Mouse (Mus musculus): ENCODE results near the gene Fancc. TPM values are rescaled to one million over a fixed set of nuclear protein-coding genes. Genes with fewer than 3 reads are reported as not detected.

The Fancc gene
- polyA plus RNA-seq, 1 experiment from 2014 or later, result 9.3 TPM

GRCm38 (mm10) chr13:63499489-63499888 is 2.4 kb upstream of the Fancc start:
- ATAC-seq (ENCODE audit: low FRiP score, low TSS enrichment), result peak; percentile 54; the same call in 1 of the 2 replicates
- 70% methylated on average over 2 of the region's 2 CpGs for WGBS

GRCm38 (mm10) chr13:63487707-63488042 is 9.4 kb downstream of the Fancc start:
- H3K9me3 ChIP-seq (ENCODE audit: control insufficient read depth, low read length), result no peaks in the 10 kb centered on the region
- ATAC-seq (ENCODE audit: low FRiP score, low TSS enrichment) (no peak), DNase-seq (ENCODE audit: low spot score) (no peak)
- H3K27me3 ChIP-seq (ENCODE audit: control insufficient read depth, insufficient read depth, low read length), result no peaks in the 10 kb centered on the region
- TF ChIP-seq CTCF (IDR thresholded peaks at IDR 0.05; ENCODE audit: low read depth) (no peak), EP300 (optimal IDR thresholded peaks at IDR 0.05) (no peak)
- no peak overlapping the region for H3K9ac ChIP-seq (ENCODE audit: low read length)
- H3K27ac ChIP-seq (replicated peaks), result no peak overlapping the region
- H3K4me2 ChIP-seq (replicated peaks; ENCODE audit: low read depth), result no peak overlapping the region
- no peaks in the 10 kb centered on the region for H3K36me3 ChIP-seq (ENCODE audit: control insufficient read depth, insufficient read depth, low read length)
- 71% methylated on average over 7 of the region's 7 CpGs for WGBS
- H3K4me1 ChIP-seq (replicated peaks; ENCODE audit: control insufficient read depth, insufficient read depth), result no peaks in the 10 kb centered on the region
- H3K4me3 ChIP-seq (ENCODE audit: low read depth, low read length), result no peak overlapping the region

More at GRCm38 (mm10) chr13:63499489-63499888, 2.4 kb upstream of the Fancc start:
- H3K27ac ChIP-seq (replicated peaks), result no peak overlapping the region
- no peak overlapping the region for H3K9ac ChIP-seq (ENCODE audit: low read length)
- no peaks in the 10 kb centered on the region for H3K27me3 ChIP-seq (ENCODE audit: control insufficient read depth, insufficient read depth, low read length)
- no peaks in the 10 kb centered on the region for H3K9me3 ChIP-seq (ENCODE audit: control insufficient read depth, low read length)
- no peaks in the 10 kb centered on the region for H3K4me1 ChIP-seq (replicated peaks; ENCODE audit: control insufficient read depth, insufficient read depth)
- DNase-seq (ENCODE audit: low spot score), result no peak
- TF ChIP-seq EP300 (optimal IDR thresholded peaks at IDR 0.05) (no peak), CTCF (IDR thresholded peaks at IDR 0.05; ENCODE audit: low read depth) (no peak)
- no peak overlapping the region for H3K4me2 ChIP-seq (replicated peaks; ENCODE audit: low read depth)
- no peak overlapping the region for H3K4me3 ChIP-seq (ENCODE audit: low read depth, low read length)
- no peaks in the 10 kb centered on the region for H3K36me3 ChIP-seq (ENCODE audit: control insufficient read depth, insufficient read depth, low read length)

- TF ChIP-seq CTCF (IDR thresholded peaks at IDR 0.05; ENCODE audit: low read depth) (no peak), EP300 (optimal IDR thresholded peaks at IDR 0.05) (no peak)
- Histone ChIP-seq H3K4me2 (replicated peaks; ENCODE audit: low read depth) (no peak overlapping the region), H3K4me3 (ENCODE audit: low read depth, low read length) (no peak overlapping the region), H3K9ac (ENCODE audit: low read length) (no peak overlapping the region), H3K9me3 (ENCODE audit: control insufficient read depth, low read length) (no peaks in the 10 kb centered on the region), H3K4me1 (replicated peaks; ENCODE audit: control insufficient read depth, insufficient read depth) (no peaks in the 10 kb centered on the region), H3K27ac (replicated peaks) (no peak overlapping the region), H3K36me3 (ENCODE audit: control insufficient read depth, insufficient read depth, low read length) (no peaks in the 10 kb centered on the region), H3K27me3 (ENCODE audit: control insufficient read depth, insufficient read depth, low read length) (no peaks in the 10 kb centered on the region)
- DNase-seq (ENCODE audit: low spot score) (no peak), ATAC-seq (ENCODE audit: low FRiP score, low TSS enrichment) (no peak)
- WGBS, result 41% methylated on average over 18 of the region's 18 CpGs
These were observed 10.0 kb downstream of the Fancc start for GRCm38 (mm10) chr13:63486791-63487706.

GRCm38 (mm10) chr13:63475356-63475755 is 21.7 kb downstream of the Fancc start:
- no peak for ATAC-seq (ENCODE audit: low FRiP score, low TSS enrichment)
- no peak overlapping the region for H3K4me3 ChIP-seq (ENCODE audit: low read depth, low read length)

GRCm38 (mm10) chr13:63452898-63453297 is 44.2 kb downstream of the Fancc start:
- Histone ChIP-seq H3K9ac (ENCODE audit: low read length) (no peak overlapping the region), H3K4me2 (replicated peaks; ENCODE audit: low read depth) (no peak overlapping the region), H3K36me3 (ENCODE audit: control insufficient read depth, insufficient read depth, low read length) (no peaks in the 10 kb centered on the region), H3K4me3 (ENCODE audit: low read depth, low read length) (no peak overlapping the region), H3K27ac (replicated peaks) (no peak overlapping the region), H3K9me3 (ENCODE audit: control insufficient read depth, low read length) (no peaks in the 10 kb centered on the region), H3K27me3 (ENCODE audit: control insufficient read depth, insufficient read depth, low read length) (no peaks in the 10 kb centered on the region), H3K4me1 (replicated peaks; ENCODE audit: control insufficient read depth, insufficient read depth) (no peaks in the 10 kb centered on the region)
- WGBS, result 71% methylated on average over 5 of the region's 5 CpGs
- DNase-seq (ENCODE audit: low spot score) (no peak), ATAC-seq (ENCODE audit: low FRiP score, low TSS enrichment) (no peak)
- TF ChIP-seq EP300 (optimal IDR thresholded peaks at IDR 0.05), result no peak
- TF ChIP-seq CTCF (IDR thresholded peaks at IDR 0.05; ENCODE audit: low read depth), result no peak

More at GRCm38 (mm10) chr13:63475356-63475755, 21.7 kb downstream of the Fancc start:
- H3K27me3 ChIP-seq (ENCODE audit: control insufficient read depth, insufficient read depth, low read length), result no peaks in the 10 kb centered on the region
- H3K9me3 ChIP-seq (ENCODE audit: control insufficient read depth, low read length), result no peaks in the 10 kb centered on the region
- no peak overlapping the region for H3K4me2 ChIP-seq (replicated peaks; ENCODE audit: low read depth)
- 44% methylated on average over 8 of the region's 8 CpGs for WGBS
- no peaks in the 10 kb centered on the region for H3K36me3 ChIP-seq (ENCODE audit: control insufficient read depth, insufficient read depth, low read length)
- DNase-seq (ENCODE audit: low spot score), result no peak
- no peak overlapping the region for H3K9ac ChIP-seq (ENCODE audit: low read length)
- no peak overlapping the region for H3K27ac ChIP-seq (replicated peaks)
- H3K4me1 ChIP-seq (replicated peaks; ENCODE audit: control insufficient read depth, insufficient read depth), result no peaks in the 10 kb centered on the region
- TF ChIP-seq CTCF (IDR thresholded peaks at IDR 0.05; ENCODE audit: low read depth) (no peak), EP300 (optimal IDR thresholded peaks at IDR 0.05) (no peak)

- ATAC-seq (ENCODE audit: low FRiP score, low TSS enrichment), result no peak
- H3K27me3 ChIP-seq (ENCODE audit: control insufficient read depth, insufficient read depth, low read length), result no peaks in the 10 kb centered on the region
- H3K27ac ChIP-seq (replicated peaks), result no peak overlapping the region
- H3K9ac ChIP-seq (ENCODE audit: low read length), result no peak overlapping the region
- WGBS, result 54% methylated on average over 7 of the region's 7 CpGs
- H3K9me3 ChIP-seq (ENCODE audit: control insufficient read depth, low read length), result no peaks in the 10 kb centered on the region
- no peak for DNase-seq (ENCODE audit: low spot score)
- H3K4me1 ChIP-seq (replicated peaks; ENCODE audit: control insufficient read depth, insufficient read depth), result no peaks in the 10 kb centered on the region
- H3K4me2 ChIP-seq (replicated peaks; ENCODE audit: low read depth), result no peak overlapping the region
- H3K36me3 ChIP-seq (ENCODE audit: control insufficient read depth, insufficient read depth, low read length), result no peaks in the 10 kb centered on the region
- no peak overlapping the region for H3K4me3 ChIP-seq (ENCODE audit: low read depth, low read length)
- no peak for TF ChIP-seq EP300 (optimal IDR thresholded peaks at IDR 0.05)
- no peak for TF ChIP-seq CTCF (IDR thresholded peaks at IDR 0.05; ENCODE audit: low read depth)
These were observed 45.9 kb downstream of the Fancc start for GRCm38 (mm10) chr13:63451140-63451539.

All from stomach, postnatal 0 days (tissue).